Mouse (Mus musculus): ENCODE results near the gene Rasef.
"Not testable (repeated sequence)": the region's sequence is repeated elsewhere in the genome, so short reads cannot be mapped to it uniquely, and the experiment has no call there.

The Rasef gene

DNA sequence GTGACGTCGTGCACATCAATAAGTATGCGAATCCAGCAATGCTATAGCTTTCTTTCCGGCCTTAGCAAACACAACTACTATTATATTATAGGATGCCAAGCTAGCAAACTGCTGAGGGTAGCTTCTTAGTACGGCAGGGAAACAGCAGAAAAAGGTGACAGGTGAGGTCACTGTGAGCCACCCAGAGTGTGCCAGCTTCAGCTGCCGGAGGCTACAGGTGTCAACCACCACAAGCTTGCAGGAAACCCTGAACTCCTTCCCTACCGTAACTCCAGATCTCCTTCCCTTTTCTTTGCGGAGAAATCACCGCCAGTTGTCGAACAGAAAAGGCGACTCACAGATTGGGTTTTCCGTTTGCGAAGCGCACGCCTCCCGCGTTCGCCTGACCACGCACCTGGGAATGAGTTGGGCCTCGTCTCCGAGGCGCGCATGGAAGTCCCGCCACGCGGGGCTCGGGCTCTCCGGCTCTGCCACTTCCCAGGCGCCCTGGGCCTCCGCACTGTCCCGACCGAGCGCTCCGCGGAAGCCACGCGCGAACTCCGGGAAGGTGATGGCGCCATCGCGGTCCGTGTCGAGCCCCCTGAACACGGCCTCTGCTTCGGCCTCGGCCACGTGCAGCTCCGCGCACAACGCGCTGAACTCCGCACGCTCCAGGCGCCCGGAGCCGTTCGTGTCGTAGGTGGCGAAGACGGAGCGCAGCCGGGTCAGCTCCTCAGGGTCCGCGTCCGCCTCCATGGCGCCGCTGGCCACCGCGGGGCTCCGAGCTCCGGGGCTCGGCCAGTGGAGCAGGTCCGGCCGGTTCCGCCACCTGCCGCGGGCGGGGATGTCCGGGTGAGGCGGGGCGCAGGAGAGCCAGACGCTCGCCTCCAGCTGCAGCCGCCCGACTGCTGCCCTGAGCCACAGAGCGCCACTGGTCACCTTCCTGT, at the start of gene Rasef:
Gene Rasef, minus strand, starts transcription at position 735 of the 926 bp plus-strand sequence.
- no peak for DNase-seq (ENCODE audit: low spot score)

GRCm38 (mm10) chr4:73826587-73826986, 35.8 kb upstream of the Rasef start:
- DNase-seq (ENCODE audit: low spot score): no peak

GRCm38 (mm10) chr4:73791186-73791540, 369 bp upstream of the Rasef start:
- DNase-seq (ENCODE audit: low spot score): no peak

GRCm38 (mm10) chr4:73789534-73789933, 1.3 kb downstream of the Rasef start:
- DNase-seq (ENCODE audit: low spot score): no peak

GRCm38 (mm10) chr4:73788076-73788730, 2.6 kb downstream of the Rasef start:
- no peak for DNase-seq (ENCODE audit: low spot score)

GRCm38 (mm10) chr4:73784147-73784546, 6.6 kb downstream of the Rasef start:
- DNase-seq (ENCODE audit: low spot score): no peak

DNA sequence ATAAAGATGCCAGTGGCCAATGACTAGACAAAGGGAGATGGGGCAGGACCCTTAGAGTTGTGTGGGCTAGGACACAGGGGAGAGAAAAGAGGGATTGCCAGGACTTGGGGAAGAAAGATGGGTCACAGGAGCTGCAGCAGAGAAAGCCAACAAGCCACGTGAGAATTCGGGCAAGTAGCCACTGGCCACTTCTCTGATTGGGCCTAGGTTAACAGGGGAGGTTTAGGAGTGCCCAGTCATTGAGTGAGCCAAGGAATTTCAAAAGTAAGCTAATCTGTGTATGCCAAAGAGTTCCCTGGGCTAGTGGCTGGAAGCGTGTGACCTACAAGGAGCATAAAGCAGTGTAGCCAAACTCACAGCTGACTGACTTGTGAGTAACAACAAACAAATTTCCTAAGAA, 9.7 kb downstream of the Rasef start:
- DNase-seq (ENCODE audit: low spot score): no peak

- DNase-seq (ENCODE audit: low spot score): no peak
Measured at GRCm38 (mm10) chr4:73775266-73775665, 15.5 kb downstream of the Rasef start.

DNA sequence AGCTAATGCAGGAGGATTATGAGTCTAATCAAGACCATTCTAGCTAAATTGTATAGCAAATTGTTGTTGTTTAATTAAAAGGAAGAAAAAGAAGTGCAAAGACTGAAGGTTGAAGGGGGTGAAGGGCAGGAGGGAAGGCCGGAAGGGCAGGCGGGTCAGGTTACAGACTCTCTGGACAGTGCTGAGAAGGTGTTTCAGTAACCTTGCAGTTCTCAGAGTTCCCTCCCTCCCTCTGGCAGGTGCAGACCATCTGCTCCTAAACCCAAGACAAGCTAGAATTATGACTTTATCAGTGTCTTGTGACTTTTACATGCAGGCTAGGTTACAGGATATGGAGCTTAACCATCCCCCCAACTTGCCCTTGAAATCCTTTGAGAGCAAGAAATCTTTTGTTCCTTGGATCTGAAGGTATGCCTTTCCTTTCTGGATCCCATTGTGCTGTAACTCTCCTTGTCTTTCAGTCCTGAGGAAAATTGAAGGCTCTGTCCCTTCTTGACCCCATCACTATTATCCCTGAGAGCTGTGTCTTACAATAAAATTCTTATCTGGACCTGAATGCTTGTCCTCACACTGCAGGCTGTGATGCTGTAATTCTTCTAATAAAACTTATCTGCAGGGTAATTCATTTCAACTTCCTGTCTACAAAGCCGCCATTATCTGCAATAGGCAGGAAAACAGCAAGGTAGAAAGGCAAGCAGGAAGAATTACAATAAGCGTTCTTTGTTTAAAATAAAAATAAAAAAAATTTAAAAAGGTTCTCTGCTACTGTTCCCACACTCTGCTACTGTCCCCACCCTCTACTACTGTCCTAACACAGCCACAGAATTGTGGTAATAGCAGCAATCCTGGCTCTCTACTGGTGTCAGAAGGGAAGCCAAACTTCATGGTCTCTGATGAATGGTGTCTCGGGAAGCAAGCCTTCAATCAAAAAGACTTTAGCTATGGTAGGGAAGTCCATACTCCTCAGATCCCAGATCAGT, 16.7 kb downstream of the Rasef start:
- DNase-seq (ENCODE audit: low spot score): no peak

DNA sequence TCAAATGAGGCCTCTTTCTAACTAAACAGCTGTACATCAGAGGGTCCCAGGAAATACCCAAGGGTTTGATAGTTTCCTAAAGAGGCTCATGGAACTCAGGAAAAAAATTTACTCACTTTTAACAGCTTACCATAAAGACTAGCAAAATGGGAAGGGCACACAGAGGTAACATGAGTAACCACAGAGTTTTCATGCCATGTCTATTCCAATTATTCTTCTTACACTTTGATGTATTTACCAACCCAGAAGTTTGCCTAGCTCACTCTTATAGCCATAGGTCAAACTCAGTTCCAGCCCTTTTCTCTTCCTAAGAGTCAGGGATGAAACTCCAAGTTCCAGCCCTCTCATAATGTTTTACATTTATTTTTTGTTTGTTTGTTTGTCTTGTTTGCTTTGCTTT, 18.8 kb downstream of the Rasef start:
- no peak for DNase-seq (ENCODE audit: low spot score)

DNA sequence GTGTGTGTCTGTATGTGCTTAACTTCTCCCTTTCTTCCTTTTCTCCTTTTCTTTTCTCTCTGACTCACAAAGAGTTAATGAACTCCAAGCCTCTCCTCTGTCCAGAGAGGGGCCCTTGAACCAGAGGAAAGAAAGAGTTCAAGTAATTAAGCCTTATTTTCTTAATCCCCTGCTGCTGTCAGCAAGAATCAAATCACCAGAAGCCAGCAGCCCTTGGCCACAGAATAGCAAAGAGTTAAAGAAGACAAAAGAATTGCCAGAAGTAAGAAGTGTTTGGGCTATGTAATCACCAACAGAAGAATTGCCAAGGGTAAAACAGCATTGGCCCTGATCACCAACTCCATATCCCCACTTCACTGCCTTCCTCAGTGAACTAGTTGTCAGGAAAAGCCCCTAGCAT, 20.2 kb downstream of the Rasef start:
- no peak for DNase-seq (ENCODE audit: low spot score)

GRCm38 (mm10) chr4:73768156-73768555, 22.6 kb downstream of the Rasef start:
- DNase-seq (ENCODE audit: low spot score): no peak

DNA sequence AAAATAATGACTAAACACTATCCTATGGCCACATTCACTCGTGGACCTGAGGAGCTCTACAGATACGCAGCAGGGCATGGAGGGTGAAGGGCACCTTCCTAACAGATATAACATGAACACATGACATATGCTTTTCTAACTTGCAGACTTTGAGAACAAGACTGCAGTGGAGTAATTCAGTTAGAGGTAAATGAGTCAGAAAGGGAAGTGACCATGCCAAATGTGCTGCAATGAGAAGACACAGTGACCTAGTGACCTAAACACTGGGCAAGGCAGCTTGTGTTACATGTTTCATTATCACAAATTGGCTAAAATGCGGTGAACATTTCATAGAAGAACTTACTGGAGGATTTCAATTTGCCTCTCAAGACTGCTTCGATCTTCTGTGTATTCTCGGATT, 42.6 kb downstream of the Rasef start:
- no peak for DNase-seq (ENCODE audit: low spot score)

GRCm38 (mm10) chr4:73739439-73739838, 51.4 kb downstream of the Rasef start:
- DNase-seq (ENCODE audit: low spot score): no peak

- DNase-seq (ENCODE audit: low spot score): no peak
Measured at GRCm38 (mm10) chr4:73719819-73720218, 71.0 kb downstream of the Rasef start.

DNA sequence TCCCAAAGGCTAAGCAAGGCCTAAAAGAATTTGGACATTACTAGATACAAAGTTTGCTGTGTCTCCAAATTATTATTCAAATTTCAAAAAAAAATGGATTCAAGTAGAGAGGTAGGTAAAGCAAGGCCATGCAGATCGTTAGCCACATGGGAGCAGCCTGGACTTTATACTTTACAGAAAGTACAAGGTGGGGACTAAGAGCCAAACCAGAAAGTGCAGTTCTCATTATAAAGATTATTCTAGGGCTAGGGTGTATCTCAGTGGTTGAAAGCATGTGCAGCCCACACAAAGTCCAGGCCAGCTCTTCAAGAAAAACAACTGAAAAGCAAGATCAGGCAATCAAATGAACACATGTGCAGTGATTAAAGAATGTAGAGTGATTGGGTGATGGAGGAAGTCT, 72.0 kb downstream of the Rasef start:
- no peak for DNase-seq (ENCODE audit: low spot score)

DNA sequence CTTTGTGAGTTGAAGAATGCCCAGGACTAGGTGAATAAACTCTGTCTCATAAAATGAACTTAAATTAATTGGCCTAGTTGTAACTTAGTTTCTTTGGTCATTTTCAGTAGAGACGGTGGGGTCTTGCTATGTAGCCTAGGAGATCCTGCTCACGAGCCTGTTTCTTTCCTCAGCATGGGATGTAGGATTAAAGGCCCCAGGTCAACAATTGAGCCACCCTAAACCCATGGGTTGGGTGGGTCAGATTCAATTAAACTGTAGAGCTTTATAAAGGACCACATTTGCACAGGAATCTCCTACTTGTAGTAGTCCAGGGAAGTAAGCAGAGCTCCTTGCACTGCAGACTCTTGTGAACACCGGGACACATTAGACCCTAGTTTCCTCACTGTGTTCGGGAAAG, 107.6 kb downstream of the Rasef start, which contains the start of gene Gm428:
Gene Gm428, plus strand, starts transcription at position 301 of the 400 bp plus-strand sequence.
- DNase-seq (ENCODE audit: low spot score): not testable (repeated sequence)

DNA sequence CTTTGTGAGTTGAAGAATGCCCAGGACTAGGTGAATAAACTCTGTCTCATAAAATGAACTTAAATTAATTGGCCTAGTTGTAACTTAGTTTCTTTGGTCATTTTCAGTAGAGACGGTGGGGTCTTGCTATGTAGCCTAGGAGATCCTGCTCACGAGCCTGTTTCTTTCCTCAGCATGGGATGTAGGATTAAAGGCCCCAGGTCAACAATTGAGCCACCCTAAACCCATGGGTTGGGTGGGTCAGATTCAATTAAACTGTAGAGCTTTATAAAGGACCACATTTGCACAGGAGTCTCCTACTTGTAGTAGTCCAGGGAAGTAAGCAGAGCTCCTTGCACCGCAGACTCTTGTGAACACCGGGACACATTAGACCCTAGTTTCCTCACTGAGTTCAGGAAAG, 122.7 kb downstream of the Rasef start, which contains the start of gene Gm11239:
Gene Gm11239, plus strand, starts transcription at position 301 of the 400 bp plus-strand sequence.
- not testable (repeated sequence) for DNase-seq (ENCODE audit: low spot score)
